ENCODE assay signal across 19 mouse cellular contexts in genomic region chr3:95916760-95917159, GRCm38 (mm10). TPM values are rescaled to one million over a fixed set of nuclear protein-coding genes. Genes with fewer than 3 reads are reported as not detected.
"Had no signal": no experiment of that assay in that cellular context is flagged by ENCODE, and none has a peak within 500 bp of the region (broad histone marks: within the 10 kb centered on the region; RNA-seq: fewer than 3 reads in every experiment).

No protein-coding gene starts in this region.

- H3K9me3 ChIP-seq: lung, embryonic 15.5 days; midbrain, embryonic 10.5 days; midbrain, embryonic 12.5 days; neural tube, embryonic 13.5 days; neural tube, embryonic 15.5 days had no signal

- H3K27ac ChIP-seq: liver, embryonic 14.5 days; lung, embryonic 15.5 days; macrophage; midbrain, embryonic 10.5 days; midbrain, embryonic 12.5 days; neural tube, embryonic 13.5 days; neural tube, embryonic 15.5 days had no signal

- H3K4me2 ChIP-seq: lung, embryonic 15.5 days; midbrain, embryonic 12.5 days; neural tube, embryonic 13.5 days; neural tube, embryonic 15.5 days had no signal

- H3K36me3 ChIP-seq: lung, embryonic 15.5 days; midbrain, embryonic 10.5 days; midbrain, embryonic 12.5 days; neural tube, embryonic 13.5 days; neural tube, embryonic 15.5 days had no signal

- DNase-seq: lung, adult 2 months; lung, postnatal 14 days; lung, postnatal 36 days; midbrain, embryonic 14.5 days; right cerebral cortex, postnatal 14 days; thymus, adult 2 months; thymus, postnatal 25 days; thymus, postnatal 4 days had no signal

- H3K27me3 ChIP-seq: lung, embryonic 15.5 days; neural tube, embryonic 13.5 days; neural tube, embryonic 15.5 days had no signal

- H3K4me1 ChIP-seq: lung, embryonic 15.5 days; midbrain, embryonic 12.5 days; neural tube, embryonic 13.5 days; neural tube, embryonic 15.5 days had no signal

- ATAC-seq: lung, postnatal 0 days; midbrain, embryonic 16.5 days had no signal

- H3K4me3 ChIP-seq: lung, embryonic 15.5 days; midbrain, embryonic 10.5 days; midbrain, embryonic 12.5 days; myocyte; neural tube, embryonic 13.5 days; neural tube, embryonic 15.5 days had no signal

- H3K9ac ChIP-seq: liver, embryonic 14.5 days; lung, embryonic 15.5 days; midbrain, embryonic 12.5 days; neural tube, embryonic 13.5 days; neural tube, embryonic 15.5 days had no signal

RNA-seq across cellular contexts. Expression of gene Car14, which starts 12.3 kb away (rescaled TPM):
- total RNA-seq: megakaryocyte-erythroid progenitor cell, adult 5-6 weeks had no signal
- polyA plus RNA-seq: macrophage had no signal
